Mouse (Mus musculus) testis, postnatal 10 days (tissue): ENCODE results near the gene Tubg1.
A peak's percentile ranks its signal among the peaks of the same experiment; 100 is the strongest.

Experiments used
- DNase-seq: peaks from one replicate; pipeline ENCODE4 v3.0.0; 2021; ENCODE audit warnings: low spot score

Tubg1 gene

DNA sequence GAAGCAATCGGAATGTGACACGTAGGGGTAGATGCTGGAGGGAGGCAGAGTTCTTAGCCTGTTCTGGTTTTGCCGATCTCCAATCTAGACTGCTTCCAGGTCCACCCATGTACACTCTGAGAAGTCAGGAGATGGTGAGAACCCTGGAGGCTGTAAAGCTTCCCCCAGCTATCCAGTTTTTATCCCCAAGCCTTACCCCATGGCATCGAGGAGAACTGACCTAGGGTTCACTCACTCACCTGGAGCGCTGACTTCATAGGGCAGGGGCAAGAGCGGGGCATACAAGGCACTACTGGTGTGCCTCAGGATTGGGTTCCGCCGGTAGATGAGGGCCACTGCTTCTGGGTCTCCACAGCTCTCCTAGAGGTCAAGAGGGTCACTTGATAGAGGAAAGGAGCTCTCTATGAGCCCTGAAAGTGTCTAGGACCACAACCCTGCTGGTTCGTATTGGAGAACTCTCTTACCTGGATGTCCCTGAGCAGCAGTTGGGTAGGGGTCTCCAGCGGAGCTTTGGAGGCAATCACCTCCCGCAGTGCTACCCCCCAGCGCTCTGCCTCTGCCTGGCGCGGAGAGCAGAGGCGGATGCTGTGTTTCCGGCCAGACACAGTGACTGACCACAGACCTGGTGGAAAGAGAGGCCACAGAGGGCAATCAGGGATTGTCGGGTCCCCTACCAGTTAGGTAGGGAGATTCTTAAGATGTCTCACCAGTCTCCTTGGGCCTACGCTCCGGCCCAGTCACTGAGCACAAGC is 47.6 kb downstream of the Tubg1 start:
- no peak for DNase-seq

DNA sequence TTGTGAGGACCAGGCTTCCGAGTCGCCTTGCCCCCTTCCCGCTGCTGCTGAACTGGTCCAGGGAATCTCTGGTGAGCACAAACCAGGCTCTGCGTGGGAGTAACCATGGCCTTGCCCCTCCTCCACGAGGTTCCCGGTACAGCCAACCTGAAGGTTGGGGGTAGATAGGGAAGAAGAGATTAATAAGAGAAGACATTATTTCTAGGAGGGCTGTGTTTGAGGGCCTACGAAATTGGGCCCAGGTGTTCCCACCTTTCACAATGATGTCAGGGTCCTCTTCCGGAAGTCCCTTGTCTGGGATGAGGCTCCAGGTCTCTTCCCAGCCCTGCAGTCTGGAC is 48.2 kb downstream of the Tubg1 start:
- no peak for DNase-seq

DNA sequence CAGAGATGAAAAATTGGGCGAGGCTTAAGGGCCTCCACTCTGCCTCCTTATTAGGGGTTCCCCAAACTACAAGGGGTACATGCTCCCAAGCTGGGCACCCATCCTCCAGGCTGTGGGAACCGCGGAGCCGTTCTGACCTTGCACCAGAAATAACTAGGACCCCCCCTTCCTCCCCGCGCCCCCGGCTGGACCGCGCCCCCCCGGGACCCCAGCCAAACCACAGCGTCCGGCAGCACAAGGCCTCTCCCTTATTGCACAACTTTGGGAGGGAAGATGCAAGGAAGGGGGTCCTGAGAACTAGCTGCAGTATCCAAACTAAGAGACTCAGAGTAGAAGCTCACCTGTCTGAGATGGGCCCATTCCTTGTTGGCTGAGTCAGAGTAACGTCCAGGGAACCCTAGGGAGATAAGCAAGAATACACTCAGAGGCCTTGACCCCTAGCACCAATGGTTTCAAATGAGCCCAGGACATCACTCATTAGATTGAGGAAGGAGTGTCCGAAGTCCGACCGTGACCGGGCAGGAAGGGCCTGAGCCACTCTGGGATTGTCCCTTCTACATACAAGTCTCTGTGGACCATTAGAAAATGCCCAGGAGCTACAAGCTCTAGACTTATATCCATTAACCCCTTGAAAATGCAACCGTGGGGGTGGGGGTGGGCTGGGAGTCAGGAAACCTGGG is 48.7 kb downstream of the Tubg1 start:
- peak; percentile 77 for DNase-seq

DNA sequence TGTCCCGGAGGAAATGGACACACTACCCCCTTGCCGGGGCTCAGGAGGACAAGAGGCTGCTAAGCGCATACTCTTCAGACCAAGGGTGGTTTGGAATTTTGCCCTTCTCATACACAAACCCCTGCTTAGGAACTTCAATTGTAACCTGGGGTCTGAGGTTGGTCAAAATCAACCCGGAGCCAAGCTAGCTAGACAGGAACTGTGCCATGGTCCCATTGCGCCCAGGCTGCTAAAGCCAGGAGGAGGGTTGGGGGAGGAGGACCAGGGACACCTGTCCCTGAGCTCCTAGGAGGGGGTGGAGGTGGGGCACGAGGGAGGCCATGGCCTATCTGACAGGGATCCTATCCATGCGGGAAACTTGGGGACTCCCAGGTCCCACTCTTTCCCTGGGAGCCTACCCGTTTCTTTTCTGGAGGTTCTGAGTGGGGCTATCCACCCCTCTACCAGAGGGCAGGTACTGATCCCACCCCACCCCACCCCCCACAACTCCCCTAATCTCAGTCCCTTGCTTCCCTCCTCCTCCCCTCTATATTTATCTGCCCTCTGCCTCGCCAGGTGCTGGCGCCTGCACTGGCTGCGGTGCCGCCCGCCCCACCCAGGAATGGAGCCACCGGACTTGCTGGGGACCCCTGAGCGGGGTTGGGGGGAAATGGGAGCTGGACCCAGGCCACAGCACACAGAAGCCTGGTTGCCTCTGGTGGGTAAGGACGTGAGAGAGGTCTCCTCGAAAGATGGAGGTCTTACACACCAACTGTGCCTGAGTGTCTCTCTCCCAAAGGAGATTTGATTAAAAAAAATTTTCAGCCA is 49.8 kb downstream of the Tubg1 start:
- no peak for DNase-seq

DNA sequence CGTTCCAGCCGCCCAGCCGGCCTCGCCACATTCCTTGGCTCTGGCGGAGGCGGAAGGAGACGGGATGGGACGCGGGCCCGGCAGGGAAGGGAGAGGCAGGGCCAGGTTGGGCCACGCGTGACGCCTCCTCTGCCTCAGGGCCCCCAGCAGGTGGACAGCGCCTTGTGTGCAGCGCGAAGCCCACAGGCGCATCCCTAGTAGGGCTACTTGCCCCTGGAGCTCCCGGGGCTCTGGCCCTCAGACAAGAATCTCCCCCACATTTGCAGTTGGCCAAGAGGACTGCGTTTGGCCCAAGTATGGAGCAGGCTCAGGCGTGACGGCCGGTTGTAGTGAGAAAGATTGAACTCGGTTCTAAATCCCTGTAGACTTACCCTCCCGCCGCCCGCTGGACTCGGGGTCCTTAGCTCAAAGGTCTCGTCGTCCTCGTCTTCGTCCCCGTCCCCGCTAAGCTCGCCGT is 50.6 kb downstream of the Tubg1 start, which contains the start of gene Cntnap1:
TSS of gene Cntnap1 (plus strand) at position 170 of the 457 bp plus-strand sequence.
- peak; percentile 79 for DNase-seq

DNA sequence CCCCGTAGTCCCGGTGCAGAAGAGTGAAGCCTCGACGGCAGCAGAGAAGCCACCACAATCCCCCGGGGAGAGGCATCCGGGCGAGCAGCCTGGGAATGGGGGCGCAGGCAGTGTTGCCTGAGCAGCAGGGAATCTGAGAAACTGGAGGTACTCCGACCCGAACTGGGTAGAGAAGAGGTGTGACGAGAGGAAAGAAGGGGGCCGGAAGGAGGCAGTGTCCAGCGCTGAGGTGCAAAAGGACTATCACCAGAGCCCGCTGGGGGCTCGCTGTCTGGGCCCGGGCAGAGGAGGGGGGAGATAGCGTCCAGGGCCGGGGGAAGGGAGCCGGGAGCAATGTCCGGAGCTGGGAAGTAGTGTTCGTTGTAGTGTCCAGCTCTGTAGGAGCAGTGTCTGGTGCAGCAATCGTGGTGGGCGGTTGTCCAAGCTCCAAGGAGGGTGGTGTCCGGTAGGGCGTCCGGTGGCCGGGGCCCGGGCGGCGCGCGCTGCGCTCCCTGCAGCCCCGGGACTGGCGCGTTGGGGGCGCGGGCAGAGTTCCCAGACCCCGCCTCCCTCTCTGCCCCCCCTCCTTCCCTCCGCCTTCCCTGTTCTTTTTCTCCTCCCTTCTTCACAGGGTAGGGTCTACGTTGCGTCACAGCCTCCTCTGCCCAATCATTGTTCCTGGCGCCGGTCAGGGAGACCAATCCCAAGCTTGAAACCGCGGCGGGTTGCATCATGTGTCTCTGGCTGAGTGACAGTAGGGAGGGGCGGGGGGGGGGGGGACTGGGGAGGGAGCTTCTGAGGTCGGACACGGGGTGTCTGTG is 51.3 kb downstream of the Tubg1 start, which contains the start of gene Plekhh3:
TSS of gene Plekhh3 (minus strand) at position 541 of the 800 bp plus-strand sequence.
- peak; percentile 91 for DNase-seq

DNA sequence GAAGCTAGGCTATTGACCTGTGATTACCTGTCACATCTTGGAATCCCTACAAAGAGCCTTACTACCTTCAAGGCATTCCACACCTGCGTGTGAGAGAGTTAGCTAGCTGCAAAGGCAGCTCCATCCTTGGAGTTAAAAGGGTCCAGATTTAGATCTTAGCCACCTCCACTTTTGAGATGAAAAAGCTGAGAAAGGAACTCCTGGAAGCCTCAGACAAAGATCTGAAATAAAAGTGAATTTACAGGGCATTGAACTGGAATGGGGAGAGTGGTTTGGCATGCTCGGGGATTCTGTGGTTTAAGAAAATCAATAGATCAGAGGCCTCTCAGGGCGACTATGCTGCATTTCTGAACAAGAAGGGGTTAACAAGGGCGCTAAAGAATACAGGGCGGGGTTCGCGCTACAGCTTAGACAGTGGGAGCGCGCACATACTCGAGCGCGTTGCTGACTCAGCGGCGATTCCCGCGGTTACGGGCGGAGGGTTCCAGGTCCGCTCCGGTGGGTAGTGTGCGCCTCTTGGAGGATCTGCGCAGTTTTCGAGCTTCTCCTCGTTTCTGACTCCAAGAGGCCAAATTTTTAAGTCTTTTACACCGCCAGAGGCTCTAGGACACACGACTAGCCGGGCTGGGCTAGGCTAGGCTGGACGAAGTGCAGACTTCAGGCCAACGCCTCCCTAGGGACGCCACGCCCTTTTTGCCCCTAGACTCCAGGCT is 52.1 kb downstream of the Tubg1 start:
- DNase-seq: peak; percentile 77

DNA sequence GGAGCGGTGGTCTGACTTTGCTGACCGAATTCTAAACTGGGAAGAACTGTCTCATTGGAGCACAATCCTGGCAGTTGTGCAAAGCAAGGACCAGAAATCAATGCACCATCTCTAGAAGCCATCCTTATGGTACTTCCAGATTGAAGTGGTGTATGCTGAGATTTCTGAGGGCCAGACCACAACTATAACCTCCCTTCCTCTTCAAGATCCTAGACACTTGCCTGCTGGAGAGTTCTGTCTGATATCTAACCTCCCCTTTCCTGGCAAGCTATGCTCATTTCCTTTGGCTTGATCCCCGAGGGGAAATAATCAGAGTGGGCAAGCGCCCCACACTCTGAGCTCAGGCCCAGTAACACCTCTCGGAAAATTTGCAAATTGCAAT is 52.7 kb downstream of the Tubg1 start:
- no peak for DNase-seq

DNA sequence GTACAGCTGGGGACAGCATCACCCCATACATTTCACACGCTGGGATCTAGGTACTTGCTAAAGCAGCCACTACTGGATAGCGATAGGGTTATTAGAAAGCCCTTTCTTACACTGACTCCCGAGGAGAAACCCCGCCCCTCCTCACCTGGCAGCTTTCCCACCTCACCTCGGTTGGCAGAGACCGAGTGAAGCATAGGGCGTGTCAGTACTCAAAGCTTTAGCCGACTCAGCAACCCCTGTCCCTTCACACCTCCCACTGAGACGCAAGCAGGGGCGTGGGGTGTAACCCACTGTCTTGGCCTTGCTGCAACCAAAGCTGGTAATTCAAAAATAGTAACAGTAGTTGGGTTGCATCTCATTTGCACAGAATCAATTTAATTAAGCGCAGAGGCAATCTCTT is 53.4 kb downstream of the Tubg1 start:
- peak; percentile 78 for DNase-seq

DNA sequence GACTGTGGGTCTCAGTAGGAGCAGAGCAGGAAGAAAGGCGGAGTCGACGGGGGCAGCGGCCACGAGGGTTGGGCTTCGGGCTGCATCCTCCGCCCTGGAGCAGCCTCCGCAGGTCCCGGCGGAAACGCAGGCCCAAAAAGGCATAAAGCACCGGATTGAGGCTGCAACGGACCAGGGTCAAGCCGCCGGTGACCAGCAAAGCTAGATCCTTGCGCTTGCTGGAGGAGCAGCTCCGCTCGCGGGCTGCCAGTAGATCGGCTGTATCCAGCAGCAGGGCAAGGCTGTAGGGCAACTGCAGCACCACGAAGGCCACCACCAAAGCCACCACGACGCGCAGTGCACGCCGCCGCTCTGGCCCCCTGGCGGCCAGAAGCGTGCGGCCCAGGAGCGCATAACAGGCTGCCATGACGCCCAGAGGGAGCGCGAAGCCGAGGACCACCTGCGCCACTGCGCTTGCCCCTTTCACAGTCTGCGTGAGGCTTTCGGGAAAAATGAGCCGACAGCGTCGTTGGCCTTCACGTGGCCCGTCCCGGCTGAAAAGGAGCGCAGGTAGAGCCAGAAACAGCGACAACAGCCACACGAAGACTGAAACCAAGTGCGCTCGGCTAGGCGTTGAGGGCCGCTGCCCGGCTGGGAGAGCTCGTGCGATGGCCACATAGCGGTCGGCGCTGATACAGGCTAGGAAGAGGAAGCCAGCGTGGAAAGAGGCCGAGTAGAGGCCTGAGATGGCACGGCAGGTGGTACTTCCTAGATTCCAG is 54.1 kb downstream of the Tubg1 start:
- peak; percentile 82 for DNase-seq

DNA sequence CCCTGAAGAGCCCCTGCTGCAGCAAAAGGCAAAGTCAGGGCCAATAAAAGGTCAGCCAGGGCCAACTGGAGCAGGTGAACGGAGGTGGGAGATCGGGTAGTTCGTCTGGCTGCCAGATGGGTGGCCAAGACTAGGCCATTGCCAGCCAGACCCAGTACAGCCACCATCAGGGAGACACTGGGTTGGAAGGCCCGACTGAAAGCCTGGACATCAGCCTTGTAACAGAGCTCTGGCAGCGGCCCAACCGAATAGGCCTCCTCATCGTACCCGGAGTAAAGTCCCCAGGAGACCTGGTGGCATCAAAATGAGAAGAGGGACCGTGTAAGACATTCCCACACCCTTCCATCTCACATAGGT is 54.6 kb downstream of the Tubg1 start:
- peak; percentile 75 for DNase-seq

DNA sequence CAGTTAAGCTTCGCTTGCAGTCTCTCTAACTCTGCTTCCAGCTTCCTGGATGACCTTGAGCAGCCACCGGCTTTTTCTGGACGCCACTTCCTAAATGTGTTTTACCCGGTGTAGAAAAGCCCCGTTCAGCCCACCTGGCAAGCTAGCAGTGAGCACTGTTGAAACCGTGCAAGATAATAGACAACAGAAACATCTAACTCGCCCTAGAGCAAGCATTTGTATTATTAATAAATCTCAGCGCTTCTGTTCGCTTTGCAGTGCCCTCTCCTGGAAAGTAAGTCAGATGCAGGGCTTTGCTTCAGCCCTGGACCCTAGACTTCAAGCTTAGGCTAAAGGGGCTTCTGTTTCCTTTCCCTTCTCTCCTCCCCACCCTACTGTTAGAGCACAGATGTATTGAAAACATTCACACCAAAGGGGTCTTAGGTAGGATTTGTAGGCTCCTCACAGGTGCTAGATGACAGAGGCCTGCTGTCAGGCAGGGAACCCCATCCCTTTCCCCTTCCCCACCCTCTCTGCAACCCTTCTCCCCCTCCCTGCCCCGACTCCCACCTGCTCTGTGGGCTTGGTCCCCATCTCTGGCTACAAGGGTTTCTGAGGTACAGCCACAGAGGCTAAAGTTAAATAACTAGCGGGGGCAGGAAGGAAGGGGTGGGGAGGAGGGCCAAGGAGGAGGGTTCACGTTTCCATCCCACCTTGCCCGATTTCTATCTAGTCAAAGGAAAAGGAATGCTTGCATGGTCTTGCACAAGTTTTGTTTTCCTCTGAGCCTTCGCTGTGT is 55.3 kb downstream of the Tubg1 start, which contains the start of gene Ccr10:
TSS of gene Ccr10 (minus strand) at position 593 of the 778 bp plus-strand sequence.
- DNase-seq: no peak

DNA sequence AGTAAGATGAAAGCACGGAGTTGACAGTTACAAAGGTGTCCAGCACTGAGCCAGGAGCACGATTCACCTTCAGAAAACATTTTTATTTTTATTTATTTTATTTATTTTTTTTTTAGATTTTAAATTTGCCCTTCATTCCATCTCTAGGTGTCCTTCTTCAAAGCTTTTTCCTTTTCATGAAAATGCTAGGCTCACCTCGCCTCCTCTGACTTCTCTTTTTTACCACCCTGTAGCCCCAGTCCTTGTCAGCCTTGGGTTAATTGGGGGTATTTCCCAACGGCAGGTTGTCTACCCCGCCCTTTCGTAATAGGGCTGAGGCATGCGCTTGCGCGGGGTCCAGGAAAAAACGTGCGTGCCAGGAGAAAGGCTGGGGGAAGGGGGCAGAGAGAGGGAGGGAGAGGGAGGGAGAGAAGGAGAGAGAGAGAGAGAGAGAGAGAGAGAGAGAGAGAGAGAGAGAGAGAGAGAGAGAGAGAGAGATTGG is 55.9 kb downstream of the Tubg1 start:
- no peak for DNase-seq
